Mouse (Mus musculus) lung, embryonic 16.5 days (tissue): ENCODE data around the gene Coro7. TPM values are rescaled to one million over a fixed set of nuclear protein-coding genes. Genes with fewer than 3 reads are reported as not detected.
A peak's percentile ranks its signal among the peaks of the same experiment; 100 is the strongest.
"Not testable (repeated sequence)": the region's sequence is repeated elsewhere in the genome, so short reads cannot be mapped to it uniquely, and the experiment has no call there.

Source experiments
- ATAC-seq: fragments of 200-750 bp; cut with Nextera tagmentation; 2 replicates; pipeline ENCODE4 v1.8.0; 2017; ENCODE audit warnings: low read depth, mild to moderate bottlenecking, moderate library complexity
- H3K27ac ChIP-seq: fragments of 300-500 bp; sonication (generic); 2 replicates; pipeline ENCODE4 v1.5.1; 2014; ENCODE audit warnings: mild to moderate bottlenecking, control low read depth, low read length
- H3K27me3 ChIP-seq: fragments of 300-500 bp; sonication (generic); 2 replicates; pipeline ENCODE4 v1.6.1; 2014; ENCODE audit warnings: low read depth, low read length, mixed read lengths; ENCODE audit not compliant: control insufficient read depth, insufficient read depth
- H3K36me3 ChIP-seq: fragments of 300-500 bp; sonication (generic); 2 replicates; pipeline ENCODE4 v1.6.1; 2014; ENCODE audit warnings: low read length; ENCODE audit not compliant: control insufficient read depth, insufficient read depth
- H3K4me1 ChIP-seq: fragments of 300-500 bp; sonication (generic); replicated peaks from 2 replicates; pipeline ENCODE4 v1.6.1; 2014; ENCODE audit warnings: low read length, mixed read lengths; ENCODE audit not compliant: control insufficient read depth, insufficient read depth
- H3K4me2 ChIP-seq: fragments of 300-500 bp; sonication (generic); 2 replicates; pipeline ENCODE4 v1.6.1; 2014; ENCODE audit warnings: low read depth, low read length, control low read depth
- H3K4me3 ChIP-seq: fragments of 300-500 bp; sonication (generic); 2 replicates; pipeline ENCODE4 v1.5.1; 2014; ENCODE audit warnings: mild to moderate bottlenecking, low read length, control low read depth
- H3K9ac ChIP-seq: fragments of 300-500 bp; sonication (generic); 2 replicates; pipeline ENCODE4 v1.6.1; 2014; ENCODE audit warnings: low read length, control low read depth
- H3K9me3 ChIP-seq: fragments of 300-500 bp; sonication (generic); 2 replicates; pipeline ENCODE4 v1.6.1; 2016; ENCODE audit warnings: low read length; ENCODE audit not compliant: control insufficient read depth
- WGBS: fragments of 180-500 bp; shearing (Covaris S2); extraction: QIAGEN DNeasy Blood & Tissue Kit; methylation state at CpG from one replicate; pipeline ENCODE4 v1.1.7; 2014; 5-methylcytosine and 5-hydroxymethylcytosine counted together
- polyA plus RNA-seq: library from polyadenylated mRNA; unstranded; fragments of >200 nt; fragmentation: Nextera tagmentation; extraction: Ambion mirVana; gene quantifications from 2 replicates; pipeline ENCODE4 v1.2.1, GENCODE M21; 2015

The Coro7 gene
- polyA plus RNA-seq, 1 experiment from 2014 or later = 18.3 TPM

GRCm38 (mm10) chr16:4587516-4588210, 91.9 kb downstream of the Coro7 start:
- H3K27me3 ChIP-seq = no peaks in the 10 kb centered on the region
- peak overlapping the region; percentile 48; the same call in 1 of the 2 replicates for H3K4me2 ChIP-seq
- H3K36me3 ChIP-seq = peaks cover 6% of the 10 kb centered on the region
- H3K4me3 ChIP-seq = no peak overlapping the region
- WGBS = 37% methylated on average over 5 of the region's 5 CpGs
- H3K4me1 ChIP-seq = peaks cover 25% of the 10 kb centered on the region
- peak overlapping the region; percentile 67 for H3K9ac ChIP-seq
- H3K27ac ChIP-seq = peak overlapping the region; percentile 98
- H3K9me3 ChIP-seq = no peaks in the 10 kb centered on the region
- ATAC-seq = no peak

DNA sequence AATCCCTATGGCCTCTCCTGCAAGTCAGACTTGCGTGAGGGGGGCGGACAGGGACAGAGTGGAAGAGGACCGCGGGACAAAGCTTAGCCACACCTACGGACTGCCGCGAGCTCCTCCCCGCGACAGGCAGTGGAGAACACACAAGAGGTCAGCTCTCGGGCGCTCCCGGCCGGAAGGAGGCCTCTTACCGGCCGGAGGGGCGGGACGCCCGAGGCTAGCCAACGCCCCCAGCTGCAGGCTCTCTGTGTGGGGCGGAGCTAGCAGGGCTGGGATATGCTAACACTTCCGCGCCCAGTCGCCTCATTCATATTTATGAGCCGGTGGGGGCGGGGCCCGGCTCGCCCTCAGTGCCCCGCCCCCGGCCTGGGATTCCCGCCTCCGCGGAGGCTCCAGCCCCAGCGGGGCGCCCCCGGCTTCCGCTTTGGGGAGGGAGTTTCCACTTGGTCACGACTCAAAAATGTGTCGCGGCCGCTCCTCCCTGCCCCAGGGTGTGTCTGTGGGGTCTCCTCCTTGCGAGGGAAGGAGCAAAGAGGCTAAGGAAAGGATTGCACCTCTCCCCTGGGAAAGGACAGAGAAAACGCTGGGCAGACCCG, 93.0 kb downstream of the Coro7 start:
- Histone ChIP-seq H3K4me3 (peak overlapping the region; percentile 47), H3K4me2 (peak overlapping the region; percentile 48), H3K27me3 (no peaks in the 10 kb centered on the region), H3K27ac (peak overlapping the region; percentile 98), H3K36me3 (peaks cover 6% of the 10 kb centered on the region), H3K4me1 (peaks cover 17% of the 10 kb centered on the region), H3K9ac (peak overlapping the region; percentile 67), H3K9me3 (no peaks in the 10 kb centered on the region)
- under 1% methylated on average over 40 of the region's 43 CpGs for WGBS
- ATAC-seq = peak; percentile 99

DNA sequence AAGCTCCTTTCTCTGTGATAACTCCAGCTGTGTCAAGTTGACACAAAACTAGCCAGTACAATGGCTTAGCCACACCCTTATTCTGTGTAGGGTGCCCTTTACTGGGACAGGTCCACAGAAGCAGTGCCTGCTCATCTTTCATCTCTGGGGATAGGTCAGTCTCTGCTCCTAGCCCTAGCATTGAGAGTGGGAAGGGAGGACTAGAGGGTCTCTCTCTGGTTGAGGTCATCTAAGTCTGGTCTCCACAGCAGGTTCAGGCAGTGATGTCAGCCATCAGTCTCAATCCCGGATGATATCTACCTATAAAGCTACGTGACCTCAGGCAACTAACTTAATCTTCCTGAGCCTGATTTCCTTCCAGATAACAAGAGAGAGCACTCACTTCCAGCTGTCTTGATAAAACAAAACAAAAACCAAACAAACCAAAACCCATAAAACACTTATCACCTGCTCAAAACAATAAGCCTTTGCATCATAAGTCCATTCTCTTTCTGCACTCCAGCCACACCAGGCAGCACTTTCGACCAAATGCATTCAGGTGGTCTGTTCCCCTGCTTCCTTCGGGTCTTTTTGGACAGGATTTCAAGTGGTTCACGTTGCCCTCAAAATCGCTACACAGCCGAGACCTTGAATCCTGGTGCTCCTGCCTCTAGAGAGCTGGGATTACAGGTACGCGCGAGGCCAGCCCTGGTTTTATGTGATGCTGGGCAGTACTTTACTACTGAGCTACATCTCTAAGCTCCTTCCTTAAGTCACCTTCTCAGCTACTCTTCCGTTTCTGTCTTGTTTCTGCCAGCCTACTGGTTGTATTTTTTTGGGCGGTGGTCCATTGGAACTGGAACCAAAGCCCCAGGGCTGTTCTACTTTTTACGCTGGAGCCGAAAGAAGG, 93.7 kb downstream of the Coro7 start:
- Histone ChIP-seq H3K36me3 (peaks cover 5% of the 10 kb centered on the region), H3K27me3 (no peaks in the 10 kb centered on the region), H3K9me3 (no peaks in the 10 kb centered on the region), H3K9ac (peak overlapping the region; percentile 52), H3K4me2 (peak overlapping the region; percentile 48), H3K27ac (peak overlapping the region; percentile 98), H3K4me3 (peak overlapping the region; percentile 47), H3K4me1 (peaks cover 17% of the 10 kb centered on the region)
- peak; percentile 19 for ATAC-seq
- 5% methylated on average over 14 of the region's 14 CpGs for WGBS

- Histone ChIP-seq H3K36me3 (no peaks in the 10 kb centered on the region; the same call in 1 of the 2 replicates), H3K27ac (no peak overlapping the region), H3K9me3 (no peaks in the 10 kb centered on the region), H3K4me3 (no peak overlapping the region), H3K4me1 (peaks cover 17% of the 10 kb centered on the region), H3K4me2 (no peak overlapping the region), H3K9ac (no peak overlapping the region), H3K27me3 (no peaks in the 10 kb centered on the region)
- no peak for ATAC-seq
- WGBS = 59% methylated on average over 5 of the region's 5 CpGs
These were observed 95.1 kb downstream of the Coro7 start for GRCm38 (mm10) chr16:4584438-4584837.

DNA sequence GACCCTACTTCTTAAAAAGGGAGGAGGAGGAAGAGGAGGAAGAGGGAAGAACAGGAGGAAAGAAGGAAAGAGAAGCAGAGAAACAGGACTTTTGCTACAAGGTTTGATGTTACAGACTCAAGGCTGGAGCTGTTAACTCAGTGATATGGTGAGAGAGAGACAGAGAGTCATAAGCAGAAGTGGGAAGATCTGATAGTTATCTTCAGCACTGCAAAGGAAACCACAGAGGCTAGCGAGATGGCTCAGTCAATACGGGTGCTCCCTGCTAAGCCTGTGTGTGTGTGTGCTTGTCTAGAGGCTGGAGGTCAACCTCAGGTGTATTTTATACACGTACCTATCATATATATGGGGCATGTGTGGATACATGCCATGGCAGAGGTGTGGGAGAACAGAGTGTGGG, 95.8 kb downstream of the Coro7 start:
- Histone ChIP-seq H3K9ac (no peak overlapping the region), H3K27me3 (no peaks in the 10 kb centered on the region), H3K4me2 (no peak overlapping the region), H3K4me1 (peaks cover 17% of the 10 kb centered on the region), H3K4me3 (no peak overlapping the region), H3K36me3 (no peaks in the 10 kb centered on the region), H3K9me3 (no peaks in the 10 kb centered on the region), H3K27ac (no peak overlapping the region)
- no peak for ATAC-seq
- WGBS = 77% methylated on average over 3 of the region's 3 CpGs

DNA sequence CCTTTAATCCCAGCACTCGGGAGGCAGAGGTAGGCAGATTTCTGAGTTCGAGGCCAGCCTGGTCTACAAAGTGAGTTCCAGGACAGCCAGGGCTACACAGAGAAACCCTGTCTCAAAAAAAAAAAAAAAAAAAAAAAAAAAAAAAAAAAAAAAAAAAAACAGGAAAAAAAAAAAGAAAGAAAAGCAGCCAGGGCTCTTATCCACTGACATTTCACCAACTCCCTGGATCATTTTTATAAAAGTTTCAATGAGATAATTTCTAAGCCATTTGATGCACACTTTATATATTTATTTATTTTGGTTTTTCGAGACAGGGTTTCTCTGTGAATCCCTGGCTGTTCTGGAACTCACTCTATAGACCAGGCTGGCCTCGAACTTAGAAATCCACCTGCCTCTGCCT, 98.4 kb downstream of the Coro7 start:
- H3K9ac ChIP-seq, H3K36me3 ChIP-seq, H3K4me3 ChIP-seq, H3K27ac ChIP-seq, H3K27me3 ChIP-seq, ATAC-seq, H3K4me1 ChIP-seq, H3K4me2 ChIP-seq, H3K9me3 ChIP-seq: not testable (repeated sequence)
- 87% methylated on average over 3 of the region's 4 CpGs for WGBS

GRCm38 (mm10) chr16:4578630-4579029, 100.9 kb downstream of the Coro7 start:
- H3K27me3 ChIP-seq = no peaks in the 10 kb centered on the region
- H3K9me3 ChIP-seq = no peaks in the 10 kb centered on the region
- H3K9ac ChIP-seq = no peak overlapping the region
- no peak overlapping the region for H3K4me3 ChIP-seq
- H3K36me3 ChIP-seq = no peaks in the 10 kb centered on the region
- H3K27ac ChIP-seq = no peak overlapping the region
- H3K4me2 ChIP-seq = no peak overlapping the region
- no peaks in the 10 kb centered on the region for H3K4me1 ChIP-seq
- 44% methylated on average over 7 of the region's 7 CpGs for whole genome bisulfite sequencing
- ATAC-seq = no peak

DNA sequence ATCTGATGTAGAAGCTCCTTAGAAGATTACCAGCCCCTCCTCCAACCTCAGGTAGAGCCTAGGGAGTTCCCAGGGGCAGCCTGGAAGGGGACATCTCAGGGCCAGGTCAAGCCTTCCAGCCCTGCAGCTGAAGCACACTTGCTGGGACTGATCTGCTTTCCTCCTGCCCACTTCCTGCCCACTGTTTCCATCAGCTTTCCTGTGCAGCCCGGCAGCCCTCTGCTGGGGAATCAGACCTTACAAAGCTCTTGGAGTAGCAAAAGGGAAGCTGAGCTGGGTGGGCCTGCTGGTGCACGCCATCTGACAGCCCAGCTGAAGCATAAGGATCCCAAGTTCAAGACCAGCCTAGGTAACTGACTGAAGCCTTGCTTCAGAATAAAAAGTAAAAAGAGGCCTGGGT, 102.7 kb downstream of the Coro7 start:
- ATAC-seq = no peak
- 38% methylated on average over 2 of the region's 2 CpGs for WGBS
- H3K4me2 ChIP-seq = no peak overlapping the region
- H3K27me3 ChIP-seq = no peaks in the 10 kb centered on the region
- no peaks in the 10 kb centered on the region for H3K9me3 ChIP-seq
- no peak overlapping the region for H3K4me3 ChIP-seq
- H3K36me3 ChIP-seq = no peaks in the 10 kb centered on the region
- H3K4me1 ChIP-seq = no peaks in the 10 kb centered on the region
- H3K9ac ChIP-seq = no peak overlapping the region
- no peak overlapping the region for H3K27ac ChIP-seq
